Mouse (Mus musculus) embryonic facial prominence, embryonic 13.5 days (tissue): ENCODE measurements around the gene Ubash3b. TPM values are rescaled to one million over a fixed set of nuclear protein-coding genes. Genes with fewer than 3 reads are reported as not detected.

Experiments used
- ATAC-seq: fragments of 200-750 bp; cut with Nextera tagmentation; 2 replicates; pipeline ENCODE4 v1.8.0; 2017; ENCODE audit warnings: low read depth; ENCODE audit not compliant: insufficient number of reproducible peaks, insufficient read depth, low FRiP score, low TSS enrichment
- H3K27ac ChIP-seq: fragments of 300-500 bp; sonication (generic); 2 replicates; pipeline ENCODE4 v1.5.1; 2015; ENCODE audit warnings: moderate library complexity, mild to moderate bottlenecking, inconsistent platforms
- H3K27me3 ChIP-seq: fragments of 300-500 bp; sonication (generic); 2 replicates; pipeline ENCODE4 v1.6.1; 2015; ENCODE audit warnings: mild to moderate bottlenecking, inconsistent platforms
- H3K36me3 ChIP-seq: fragments of 300-500 bp; sonication (generic); 2 replicates; pipeline ENCODE4 v1.6.1; 2015; ENCODE audit warnings: mild to moderate bottlenecking, inconsistent platforms
- H3K4me1 ChIP-seq: fragments of 300-500 bp; sonication (generic); 2 replicates; pipeline ENCODE4 v1.6.1; 2015; ENCODE audit warnings: inconsistent platforms
- H3K4me2 ChIP-seq: fragments of 300-500 bp; sonication (generic); 2 replicates; pipeline ENCODE4 v1.6.1; 2015; ENCODE audit warnings: moderate library complexity, mild to moderate bottlenecking, inconsistent platforms
- H3K4me3 ChIP-seq: fragments of 300-500 bp; sonication (generic); 2 replicates; pipeline ENCODE4 v1.5.1; 2015; ENCODE audit warnings: mild to moderate bottlenecking, inconsistent platforms
- H3K9ac ChIP-seq: fragments of 300-500 bp; sonication (generic); 2 replicates; pipeline ENCODE4 v1.6.1; 2015; ENCODE audit warnings: mild to moderate bottlenecking, inconsistent platforms
- H3K9me3 ChIP-seq: fragments of 300-500 bp; sonication (generic); 2 replicates; pipeline ENCODE4 v1.6.1; 2016; ENCODE audit warnings: inconsistent platforms
- WGBS: fragments of 180-500 bp; shearing (Covaris S2); methylation state at CpG from one replicate; pipeline ENCODE4 v1.1.7; 2015; ENCODE audit warnings: mixed read lengths; 5-methylcytosine and 5-hydroxymethylcytosine counted together
- polyA plus RNA-seq: library from polyadenylated mRNA; unstranded; fragments of >200 nt; fragmentation: Nextera tagmentation; extraction: Ambion mirVana; gene quantifications from 2 replicates; pipeline ENCODE4 v1.2.1, GENCODE M21; 2015

The Ubash3b gene
- polyA plus RNA-seq, 1 experiment from 2014 or later, result 7.8 TPM

- no peak for ATAC-seq
- H3K36me3 ChIP-seq, result no peaks in the 10 kb centered on the region
Observed at GRCm38 (mm10) chr9:41148600-41148999, 12.9 kb downstream of the Ubash3b start.

DNA sequence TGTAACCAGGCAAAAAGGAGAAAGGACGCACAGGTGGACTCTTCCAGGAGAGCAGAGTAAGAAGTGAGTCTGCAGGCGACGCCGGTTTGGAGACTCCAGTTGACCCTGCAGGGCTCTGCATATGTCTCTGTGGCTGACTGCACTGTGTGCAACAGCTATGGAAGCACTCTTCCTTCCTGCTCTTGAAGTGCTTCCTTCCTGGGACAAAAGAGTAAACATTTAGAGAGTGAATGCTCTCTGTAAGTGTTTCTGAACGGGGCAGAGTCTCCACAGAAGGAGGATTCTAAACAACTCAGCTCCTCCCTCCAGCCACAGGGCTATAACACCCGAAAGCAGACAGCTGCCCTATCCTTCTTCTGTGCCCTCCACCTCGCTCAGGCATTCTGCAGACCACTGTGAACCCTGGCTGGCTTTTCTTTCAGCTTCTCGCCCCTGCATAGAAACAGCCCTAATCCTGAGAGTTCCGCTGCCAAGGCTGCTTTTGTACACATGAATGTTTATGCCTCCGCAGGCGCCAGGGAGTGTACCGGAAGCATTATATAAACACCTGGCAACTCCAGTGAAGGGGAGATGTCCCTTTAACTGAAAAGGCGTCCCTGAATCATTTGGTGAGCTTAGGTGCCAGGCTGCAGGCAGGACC lies 14.2 kb downstream of the Ubash3b start:
- peak overlapping the region; percentile 11; the same call in 1 of the 2 replicates for H3K27ac ChIP-seq
- 55% methylated on average over 13 of the region's 13 CpGs for WGBS
- H3K4me3 ChIP-seq, result no peak overlapping the region
- H3K27me3 ChIP-seq, result 0 out of 2 replicates have a peak, but pooled peaks cover 6% of the 10 kb centered on the region
- H3K9me3 ChIP-seq, result no peaks in the 10 kb centered on the region
- no peak for ATAC-seq
- H3K36me3 ChIP-seq, result no peaks in the 10 kb centered on the region
- H3K4me1 ChIP-seq, result peaks cover 12% of the 10 kb centered on the region
- H3K9ac ChIP-seq, result no peak overlapping the region; the same call in 1 of the 2 replicates
- H3K4me2 ChIP-seq, result peak overlapping the region; percentile 4; the same call in 1 of the 2 replicates

More at GRCm38 (mm10) chr9:41148600-41148999, 12.9 kb downstream of the Ubash3b start:
- WGBS, result 87% methylated on average over 7 of the region's 7 CpGs
- Histone ChIP-seq H3K27me3 (0 out of 2 replicates have a peak, but pooled peaks cover 6% of the 10 kb centered on the region), H3K4me3 (no peak overlapping the region), H3K4me1 (peaks cover 21% of the 10 kb centered on the region), H3K9ac (no peak overlapping the region), H3K27ac (no peak overlapping the region), H3K4me2 (no peak overlapping the region), H3K9me3 (no peaks in the 10 kb centered on the region)

- 91% methylated on average over 15 of the region's 15 CpGs for WGBS
- H3K4me1 ChIP-seq, result peaks cover 7% of the 10 kb centered on the region; the same call in 1 of the 2 replicates
- 0 out of 2 replicates have a peak, but pooled peaks cover 6% of the 10 kb centered on the region for H3K27me3 ChIP-seq
- no peak overlapping the region for H3K9ac ChIP-seq
- no peak overlapping the region for H3K4me3 ChIP-seq
- no peaks in the 10 kb centered on the region for H3K9me3 ChIP-seq
- H3K36me3 ChIP-seq, result no peaks in the 10 kb centered on the region
- no peak overlapping the region for H3K27ac ChIP-seq
- ATAC-seq, result no peak
- H3K4me2 ChIP-seq, result no peak overlapping the region
Observed at GRCm38 (mm10) chr9:41143825-41144224, 17.7 kb downstream of the Ubash3b start.

DNA sequence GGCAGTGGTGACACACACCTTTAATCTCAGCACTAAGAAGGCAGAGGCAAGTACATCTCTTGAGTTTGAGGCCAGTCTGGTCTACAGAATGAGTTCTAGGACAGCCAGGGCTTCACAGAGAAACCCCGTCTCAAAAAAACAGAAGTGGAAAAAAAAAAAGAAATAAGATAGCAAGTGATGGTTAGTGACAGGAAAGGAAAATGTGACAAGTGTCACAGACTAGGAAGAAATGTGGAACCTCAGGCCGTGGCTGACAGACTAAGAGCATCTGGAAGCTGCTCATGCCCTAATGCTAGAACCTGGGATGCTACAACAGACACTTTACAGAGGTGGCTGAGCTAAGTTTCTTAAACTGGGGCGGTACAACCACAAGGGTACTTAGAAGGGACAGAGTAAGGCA lies 18.4 kb downstream of the Ubash3b start:
- H3K27me3 ChIP-seq, result no peaks in the 10 kb centered on the region
- no peak overlapping the region for H3K4me3 ChIP-seq
- H3K9ac ChIP-seq, result no peak overlapping the region
- ATAC-seq, result no peak
- no peak overlapping the region for H3K27ac ChIP-seq
- H3K36me3 ChIP-seq, result no peaks in the 10 kb centered on the region
- H3K4me1 ChIP-seq, result peaks cover 7% of the 10 kb centered on the region; the same call in 1 of the 2 replicates
- WGBS, result 86% methylated on average over 3 of the region's 3 CpGs
- H3K4me2 ChIP-seq, result no peak overlapping the region
- H3K9me3 ChIP-seq, result no peaks in the 10 kb centered on the region

- H3K4me1 ChIP-seq, result 0 out of 2 replicates have a peak, but pooled peaks cover 6% of the 10 kb centered on the region
- H3K27ac ChIP-seq, result no peak overlapping the region
- no peak for ATAC-seq
- no peaks in the 10 kb centered on the region for H3K9me3 ChIP-seq
- H3K4me2 ChIP-seq, result no peak overlapping the region
- H3K9ac ChIP-seq, result no peak overlapping the region
- WGBS, result 75% methylated on average over 2 of the region's 2 CpGs
- no peaks in the 10 kb centered on the region for H3K27me3 ChIP-seq
- no peaks in the 10 kb centered on the region for H3K36me3 ChIP-seq
- H3K4me3 ChIP-seq, result no peak overlapping the region
Observed at GRCm38 (mm10) chr9:41141026-41141425, 20.5 kb downstream of the Ubash3b start.

GRCm38 (mm10) chr9:41138987-41139808 lies 22.3 kb downstream of the Ubash3b start:
- Histone ChIP-seq H3K27me3 (no peaks in the 10 kb centered on the region), H3K4me1 (0 out of 2 replicates have a peak, but pooled peaks cover 6% of the 10 kb centered on the region), H3K4me3 (no peak overlapping the region), H3K36me3 (no peaks in the 10 kb centered on the region), H3K9ac (no peak overlapping the region), H3K4me2 (no peak overlapping the region), H3K9me3 (no peaks in the 10 kb centered on the region), H3K27ac (no peak overlapping the region)
- ATAC-seq, result no peak
- 78% methylated on average over 6 of the region's 6 CpGs for WGBS

DNA sequence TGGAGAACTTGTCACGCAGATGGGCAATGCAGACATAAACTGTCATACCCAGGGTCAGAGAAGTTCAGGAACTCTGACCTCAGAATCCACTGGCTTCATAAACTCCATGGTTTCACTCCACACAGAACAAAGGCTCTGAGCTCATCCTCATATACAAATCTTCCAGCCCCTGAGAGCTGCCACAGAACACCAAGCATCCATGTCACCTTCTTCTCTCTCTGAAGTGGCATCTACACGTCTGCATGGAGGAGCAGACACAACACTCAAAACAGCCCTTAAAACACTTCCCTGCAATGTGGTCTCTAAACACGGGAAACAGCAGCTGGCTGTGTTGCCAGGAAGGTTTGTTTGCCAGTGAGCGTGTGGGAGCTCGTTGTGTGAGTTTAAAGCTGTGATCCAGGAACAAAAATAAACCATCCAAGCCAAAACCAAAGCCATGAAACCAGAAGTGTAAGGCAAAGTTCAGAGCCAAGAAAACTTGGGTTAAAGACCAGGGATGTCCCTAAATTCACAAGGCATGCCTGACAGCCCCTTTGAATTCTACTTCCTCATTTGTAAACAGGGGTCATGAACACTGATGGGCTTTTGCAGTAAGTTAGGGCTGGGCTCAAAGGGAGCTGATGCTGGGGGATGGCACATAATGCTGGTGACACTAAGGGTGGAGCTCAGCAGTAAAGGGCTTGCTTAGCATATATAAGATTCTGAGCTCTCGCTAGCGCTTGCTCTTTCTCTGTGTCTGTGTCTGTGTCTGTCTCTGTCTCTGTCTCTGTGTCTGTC lies 24.6 kb downstream of the Ubash3b start:
- 72% methylated on average over 7 of the region's 7 CpGs for WGBS
- Histone ChIP-seq H3K4me2 (no peak overlapping the region), H3K27me3 (no peaks in the 10 kb centered on the region), H3K27ac (peak overlapping the region; percentile 28), H3K9me3 (no peaks in the 10 kb centered on the region), H3K36me3 (no peaks in the 10 kb centered on the region), H3K4me1 (0 out of 2 replicates have a peak, but pooled peaks cover 6% of the 10 kb centered on the region), H3K4me3 (no peak overlapping the region), H3K9ac (no peak overlapping the region)
- no peak for ATAC-seq

DNA sequence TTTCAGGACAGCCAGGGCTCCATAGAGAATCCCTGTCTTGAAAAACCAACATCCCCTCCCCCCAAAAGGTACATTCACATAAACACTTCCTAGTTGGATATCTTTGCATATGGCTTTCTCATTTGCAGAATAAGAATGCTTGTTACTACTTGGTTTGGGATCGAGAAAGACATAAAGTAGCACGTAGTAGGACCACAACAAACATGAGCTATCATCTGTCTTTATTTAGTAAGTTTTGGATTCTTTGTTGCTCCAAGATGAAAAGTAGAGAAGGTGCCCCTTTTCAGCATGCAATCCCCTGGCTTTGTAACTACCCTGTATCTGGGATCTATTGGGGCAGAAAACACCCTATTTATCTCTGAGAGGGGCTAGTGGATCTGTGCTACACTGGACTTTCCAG lies 25.2 kb downstream of the Ubash3b start:
- ATAC-seq, result no peak
- Histone ChIP-seq H3K4me3 (no peak overlapping the region), H3K4me2 (no peak overlapping the region), H3K9ac (no peak overlapping the region), H3K36me3 (no peaks in the 10 kb centered on the region), H3K4me1 (peaks cover 9% of the 10 kb centered on the region; the same call in 1 of the 2 replicates), H3K27ac (0 out of 2 replicates have a peak overlapping the region, but pooled peaks have one; percentile 28), H3K9me3 (no peaks in the 10 kb centered on the region), H3K27me3 (no peaks in the 10 kb centered on the region)
- WGBS, result 93% methylated on average over 2 of the region's 2 CpGs

- Histone ChIP-seq H3K27ac (no peak overlapping the region), H3K4me2 (no peak overlapping the region), H3K4me1 (peaks cover 18% of the 10 kb centered on the region), H3K27me3 (no peaks in the 10 kb centered on the region), H3K9ac (no peak overlapping the region), H3K4me3 (no peak overlapping the region), H3K36me3 (no peaks in the 10 kb centered on the region), H3K9me3 (no peaks in the 10 kb centered on the region)
- WGBS, result 80% methylated on average over 4 of the region's 4 CpGs
- no peak for ATAC-seq
Observed at GRCm38 (mm10) chr9:41134907-41135306, 26.6 kb downstream of the Ubash3b start.

DNA sequence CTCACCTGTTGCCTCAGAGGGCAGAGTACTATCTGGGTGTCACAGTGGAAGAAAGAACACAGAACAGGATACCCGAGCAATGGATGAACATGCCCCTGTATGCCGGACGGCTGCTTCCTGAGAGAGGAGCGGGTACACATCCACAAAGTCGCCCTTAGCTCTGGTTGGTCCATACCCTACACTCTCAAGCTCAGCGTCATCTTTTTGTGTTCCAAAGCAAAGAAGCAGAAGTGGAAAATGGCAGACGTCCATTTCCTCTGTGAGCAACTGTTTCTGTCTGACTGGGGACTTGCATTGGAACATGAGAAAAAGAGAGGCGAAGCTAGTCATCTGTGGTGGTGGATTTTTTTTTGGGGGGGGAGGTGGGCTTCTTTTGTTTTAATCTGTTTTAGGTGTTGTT lies 30.9 kb downstream of the Ubash3b start:
- Histone ChIP-seq H3K4me3 (no peak overlapping the region), H3K27me3 (no peaks in the 10 kb centered on the region), H3K4me1 (peaks cover 12% of the 10 kb centered on the region), H3K9me3 (no peaks in the 10 kb centered on the region), H3K36me3 (no peaks in the 10 kb centered on the region), H3K9ac (no peak overlapping the region), H3K27ac (no peak overlapping the region), H3K4me2 (no peak overlapping the region)
- no peak for ATAC-seq
- WGBS, result 84% methylated on average over 8 of the region's 8 CpGs

DNA sequence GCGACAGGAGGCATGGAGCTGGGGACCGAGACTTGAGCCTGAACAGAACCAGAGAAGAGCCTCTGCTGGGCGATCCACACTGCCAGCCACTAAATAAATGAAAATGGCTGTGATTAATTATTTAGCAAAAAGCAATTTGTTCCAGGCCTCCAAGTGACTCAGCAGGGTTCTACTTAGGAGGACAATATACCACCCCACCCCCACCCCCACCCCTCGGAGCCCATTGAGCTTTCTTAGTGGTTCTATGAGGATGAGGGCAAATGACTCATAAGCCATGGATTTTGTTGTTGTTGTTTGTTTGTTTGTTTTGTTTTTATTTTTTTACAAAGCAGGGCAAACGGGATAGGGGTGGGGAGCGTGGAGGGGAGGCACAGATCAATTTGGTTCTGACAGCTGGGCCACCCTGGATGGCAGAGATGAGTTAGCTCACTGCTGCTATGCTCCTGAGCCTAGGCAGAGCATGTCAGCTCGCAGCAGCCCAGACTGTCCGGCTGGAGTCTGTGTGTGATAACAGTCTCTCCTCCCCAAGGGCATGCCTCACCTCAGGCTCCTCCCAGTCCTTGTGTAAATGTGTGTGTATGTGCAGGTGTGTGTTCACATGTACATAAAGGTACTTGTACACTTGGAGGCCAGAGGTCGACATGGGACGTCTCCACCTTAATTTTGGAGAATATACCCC lies 31.6 kb downstream of the Ubash3b start:
- WGBS, result 65% methylated on average over 10 of the region's 10 CpGs
- H3K27me3 ChIP-seq, result no peaks in the 10 kb centered on the region
- no peaks in the 10 kb centered on the region for H3K36me3 ChIP-seq
- ATAC-seq, result no peak
- no peaks in the 10 kb centered on the region for H3K9me3 ChIP-seq
- no peak overlapping the region for H3K4me3 ChIP-seq
- H3K9ac ChIP-seq, result no peak overlapping the region
- no peak overlapping the region for H3K27ac ChIP-seq
- H3K4me2 ChIP-seq, result no peak overlapping the region
- peaks cover 12% of the 10 kb centered on the region for H3K4me1 ChIP-seq
